Mouse (Mus musculus) ES-E14 (cell line): ENCODE data around the gene Cngb1. TPM values are rescaled to one million over a fixed set of nuclear protein-coding genes. Genes with fewer than 3 reads are reported as not detected.
"Not testable (repeated sequence)": the region's sequence is repeated elsewhere in the genome, so short reads cannot be mapped to it uniquely, and the experiment has no call there.

Experiments
- DNase-seq: peaks from one replicate; pipeline ENCODE4 v3.0.0-alpha.2; 2013; ENCODE audit warnings: low read depth, low spot score
- H3K27ac ChIP-seq: 2 replicates; pipeline ENCODE4 v1.5.1; 2012; ENCODE audit warnings: low read depth, mild to moderate bottlenecking, low read length, moderate library complexity, mixed read lengths; ENCODE audit not compliant: poor library complexity, insufficient read depth, severe bottlenecking
- H3K36me3 ChIP-seq: 2 replicates; pipeline ENCODE4 v1.6.1; 2012; ENCODE audit warnings: mild to moderate bottlenecking, low read length, moderate library complexity, mixed read lengths; ENCODE audit not compliant: control insufficient read depth, poor library complexity, insufficient read depth, severe bottlenecking
- H3K4me1 ChIP-seq, 2 experiments: fragments of 150-350 bp in 1 of 2; sonication (generic) in 1 of 2; 2 replicates each; pipeline ENCODE4 v1.6.1; 2012; ENCODE audit warnings: low read length in 2 of 2, mild to moderate bottlenecking in 1 of 2, mixed read lengths in 1 of 2; ENCODE audit not compliant: control insufficient read depth in 2 of 2, insufficient read depth in 2 of 2, poor library complexity in 1 of 2
- H3K4me3 ChIP-seq, 2 experiments: fragments of 150-350 bp in 1 of 2; sonication (generic) in 1 of 2; 2 replicates each; pipeline ENCODE4 v1.5.1; 2012; ENCODE audit warnings: low read length in 2 of 2, low read depth in 1 of 2, mild to moderate bottlenecking in 1 of 2, mixed read lengths in 1 of 2; ENCODE audit not compliant: insufficient read depth in 1 of 2, poor library complexity in 1 of 2, severe bottlenecking in 1 of 2
- H3K9ac ChIP-seq: 2 replicates; pipeline ENCODE4 v1.6.1; 2012; ENCODE audit warnings: low read depth, mild to moderate bottlenecking, low read length, mixed read lengths; ENCODE audit not compliant: poor library complexity, insufficient read depth, severe bottlenecking
- H3K9me3 ChIP-seq: fragments of 150-350 bp; sonication (generic); 2 replicates; pipeline ENCODE4 v1.6.1; 2012; ENCODE audit warnings: low read depth, mild to moderate bottlenecking, low read length; ENCODE audit not compliant: control insufficient read depth, insufficient read depth
- CHD2 ChIP-seq: IDR thresholded peaks from 2 replicates; pipeline ENCODE4 v1.6.1; 2014; ENCODE audit warnings: mild to moderate bottlenecking, low read depth, low read length, inconsistent platforms
- HCFC1 ChIP-seq: IDR thresholded peaks from 2 replicates; pipeline ENCODE4 v1.6.1; 2012; ENCODE audit warnings: low read length, inconsistent platforms, borderline replicate concordance; ENCODE audit not compliant: insufficient read depth
- MAFK ChIP-seq: IDR thresholded peaks from 2 replicates; pipeline ENCODE4 v1.6.1; 2014; ENCODE audit warnings: mild to moderate bottlenecking, low read depth, low read length, inconsistent platforms; ENCODE audit not compliant: insufficient read depth
- ZC3H11A ChIP-seq: IDR thresholded peaks from 2 replicates; pipeline ENCODE4 v1.6.1; 2012; ENCODE audit warnings: low read depth, mild to moderate bottlenecking, inconsistent platforms, low read length, borderline replicate concordance
- ZNF384 ChIP-seq: IDR thresholded peaks from 2 replicates; pipeline ENCODE4 v1.6.1; 2012; ENCODE audit warnings: low read depth, low read length, inconsistent platforms
- in situ Hi-C, 2 experiments: fragments of 600-800 bp; cut with MboI; formaldehyde crosslinking; loops; one replicate each; pipeline ENCODE4 v1.15.1; 2025; ENCODE audit warnings: low sequenced_read_pairs in 2 of 2, inconsistent platforms in 1 of 2; ENCODE audit not compliant: unreplicated experiment in 2 of 2
- total RNA-seq: library from RNA; depleted of rRNA; stranded (reverse); fragments of 300-350 nt; gene quantifications from 2 replicates; pipeline ENCODE4 v1.2.3, GENCODE M21; 2012

Cngb1 gene
- total RNA-seq, 1 experiment: 1.5 TPM

GRCm38 (mm10) chr8:95242099-95242825, 64.1 kb downstream of the Cngb1 start:
- Histone ChIP-seq H3K4me1 (no peaks in the 10 kb centered on the region; a peak in 1 of 4 replicates), H3K27ac (no peak overlapping the region), H3K4me3 (peak overlapping the region; percentile 11 to 24; a peak in 1 of 4 replicates), H3K36me3 (no peaks in the 10 kb centered on the region), H3K9ac (peak overlapping the region; percentile 27; the same call in 1 of the 2 replicates), H3K9me3 (no peaks in the 10 kb centered on the region)
- in situ Hi-C loops: no loop called here
- TF ChIP-seq HCFC1: no peak
- no peak for TF ChIP-seq ZNF384
- TF ChIP-seq MAFK: no peak
- TF ChIP-seq CHD2: no peak
- no peak for TF ChIP-seq ZC3H11A
- DNase-seq: no peak

- no peaks in the 10 kb centered on the region for H3K36me3 ChIP-seq
- peak; percentile 63 for DNase-seq
- H3K9ac ChIP-seq: no peak overlapping the region
- H3K4me3 ChIP-seq: no peak overlapping the region
- no peaks in the 10 kb centered on the region for H3K9me3 ChIP-seq
- TF ChIP-seq ZNF384: no peak
- TF ChIP-seq CHD2: no peak
- TF ChIP-seq ZC3H11A: peak; percentile 39; the same call in 1 of the 2 replicates
- no peak for TF ChIP-seq MAFK
- TF ChIP-seq HCFC1: no peak
- H3K27ac ChIP-seq: no peak overlapping the region
- in situ Hi-C loops: loop anchor here in 1 of 2 experiments (10.0 kb wide), 1 partner anchor 291 kb away; no protein-coding TSS in a partner anchor
- no peaks in the 10 kb centered on the region for H3K4me1 ChIP-seq
Measured at GRCm38 (mm10) chr8:95235683-95236082, 70.7 kb downstream of the Cngb1 start.

- H3K9me3 ChIP-seq, H3K4me1 ChIP-seq, H3K4me3 ChIP-seq, DNase-seq, H3K27ac ChIP-seq, H3K9ac ChIP-seq, H3K36me3 ChIP-seq: not testable (repeated sequence)
- in situ Hi-C loops: loop anchor here in 1 of 2 experiments (10.0 kb wide), 1 partner anchor 285 kb away; no protein-coding TSS in a partner anchor
Measured at GRCm38 (mm10) chr8:95230086-95230485, 76.3 kb downstream of the Cngb1 start.

GRCm38 (mm10) chr8:95227151-95227468, 79.3 kb downstream of the Cngb1 start:
- no peak for DNase-seq
- no peaks in the 10 kb centered on the region for H3K36me3 ChIP-seq
- no peak overlapping the region for H3K4me3 ChIP-seq
- in situ Hi-C loops: no loop called here
- no peak overlapping the region for H3K9ac ChIP-seq
- no peak overlapping the region for H3K27ac ChIP-seq
- H3K4me1 ChIP-seq: 0 out of 4 replicates have a peak, but pooled peaks cover 0 to 2% of the 10 kb centered on the region in 2 experiments
- no peaks in the 10 kb centered on the region; the same call in 1 of the 2 replicates for H3K9me3 ChIP-seq
- no peak for TF ChIP-seq ZC3H11A
- no peak for TF ChIP-seq CHD2
- TF ChIP-seq HCFC1: no peak
- TF ChIP-seq ZNF384: no peak
- no peak for TF ChIP-seq MAFK
